Mouse (Mus musculus): Measurements from ENCODE around the gene St5. TPM values are rescaled to one million over a fixed set of nuclear protein-coding genes. Genes with fewer than 3 reads are reported as not detected.

St5 gene
- total RNA-seq, 1 experiment from 2014 or later: 43.3 TPM

DNA sequence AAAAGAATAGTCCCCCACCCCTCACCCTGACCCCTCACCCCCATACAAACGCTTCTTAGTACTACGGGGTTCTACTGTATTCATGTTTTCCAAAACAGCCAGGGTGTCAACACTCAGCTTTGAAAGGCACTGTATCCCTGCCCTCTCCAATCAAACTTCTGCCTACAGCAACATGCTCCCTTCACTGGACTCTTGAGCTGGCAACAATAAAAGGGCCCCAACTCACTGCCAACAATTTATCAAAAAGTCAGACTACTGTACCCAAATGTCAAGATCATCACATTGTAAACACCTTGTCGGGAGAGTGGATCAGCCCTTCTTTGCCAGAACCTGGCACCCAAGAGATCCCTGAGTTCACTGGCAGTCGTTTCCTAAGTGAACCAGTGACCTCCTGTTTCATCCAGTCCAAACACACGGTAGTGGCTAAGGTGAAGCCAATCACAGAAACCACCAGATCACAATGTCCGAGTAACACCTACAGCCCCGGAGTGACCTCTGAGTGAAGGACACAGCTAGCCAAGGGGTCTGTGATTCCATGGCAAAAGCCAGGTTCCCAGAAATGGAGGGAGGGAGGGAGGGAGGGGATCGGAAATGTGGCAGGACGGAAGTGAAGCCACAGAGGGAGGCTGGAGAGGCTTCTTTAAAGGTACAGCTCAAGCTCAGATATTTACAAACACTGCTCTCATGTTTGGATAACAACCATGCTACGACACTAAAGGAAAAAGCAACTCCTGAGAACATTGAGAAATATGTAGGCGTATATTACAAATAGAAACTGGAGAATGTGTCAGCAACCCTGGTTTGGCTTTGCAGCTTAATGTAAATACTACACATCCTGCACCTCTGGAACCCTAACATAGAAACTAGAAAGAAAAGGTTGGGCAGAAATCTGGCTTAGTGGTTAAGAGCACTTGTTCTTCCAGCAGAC, 136.3 kb downstream of the St5 start:
- DNase-seq: no peak

DNA sequence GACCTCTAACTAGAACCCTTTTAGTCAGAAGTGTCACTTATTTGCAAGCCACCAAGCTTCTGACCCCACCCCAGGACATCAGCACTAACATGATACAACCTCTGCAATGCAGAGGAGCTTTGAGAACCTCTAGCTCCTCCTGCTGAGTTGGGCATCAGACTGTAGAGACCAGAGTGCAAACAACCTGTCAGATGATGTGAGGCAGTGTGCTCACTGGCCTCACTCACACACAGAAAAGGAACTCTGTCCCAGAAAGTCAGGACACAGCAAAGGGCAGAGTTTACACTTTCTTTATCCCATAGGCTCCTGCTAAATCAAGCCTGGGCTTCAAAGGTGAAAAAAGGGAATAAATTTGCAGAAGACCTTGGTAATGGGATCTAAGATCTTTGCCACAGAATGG, 137.1 kb downstream of the St5 start:
- no peak for DNase-seq

DNA sequence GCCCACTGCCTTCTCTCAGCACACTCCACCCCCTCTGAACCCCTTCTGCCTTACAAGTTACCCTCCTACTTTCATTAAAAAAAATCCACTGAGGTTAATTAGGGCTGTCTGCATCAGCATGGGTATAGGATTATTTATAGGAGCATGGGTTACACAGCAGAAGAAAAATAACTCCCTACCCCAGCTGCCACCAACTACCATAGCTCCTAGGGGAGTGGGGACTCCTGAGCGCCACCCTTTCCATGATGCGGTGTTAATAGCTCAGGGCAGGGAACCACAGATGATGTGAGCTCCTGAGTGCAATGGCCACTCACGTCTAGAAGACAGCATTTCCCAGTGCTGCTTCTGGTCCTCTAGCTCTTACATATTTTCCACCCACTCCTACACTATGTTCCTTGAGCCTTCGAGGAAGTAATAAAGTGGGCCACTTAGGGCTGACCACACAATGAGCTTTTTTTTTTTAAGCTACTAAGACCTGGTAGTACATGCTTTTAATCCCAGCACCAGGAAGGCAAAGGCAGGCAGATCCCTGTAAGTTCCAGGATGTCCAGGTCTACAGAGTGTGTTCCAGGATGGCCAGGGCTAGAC, 139.5 kb downstream of the St5 start:
- no peak for DNase-seq

- DNase-seq: no peak
Observed at GRCm38 (mm10) chr7:109562676-109563075, 140.7 kb downstream of the St5 start.

DNA sequence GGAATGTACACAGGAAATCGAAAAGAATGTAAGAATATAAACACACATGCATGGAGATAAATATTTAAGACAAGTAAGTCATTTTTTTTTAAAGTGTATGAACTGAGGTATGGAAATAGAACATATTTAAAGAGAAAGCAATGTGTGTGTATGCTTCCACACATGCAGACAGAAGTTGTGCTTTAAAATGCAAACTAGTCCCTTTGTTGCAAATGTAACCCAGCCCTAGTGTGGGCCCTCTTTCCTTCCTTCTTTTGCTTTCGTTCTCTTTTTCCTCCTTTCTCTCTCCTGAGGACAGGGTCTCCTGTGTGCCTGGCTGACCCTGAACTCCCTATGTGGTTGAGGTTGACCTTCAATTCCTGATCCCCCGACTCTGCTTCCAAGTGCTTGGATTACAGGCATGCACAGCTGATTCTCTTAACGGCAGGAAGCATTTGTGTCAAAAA, 141.2 kb downstream of the St5 start:
- DNase-seq: no peak

- no peak for DNase-seq
Observed at GRCm38 (mm10) chr7:109561466-109562153, 141.8 kb downstream of the St5 start.

DNA sequence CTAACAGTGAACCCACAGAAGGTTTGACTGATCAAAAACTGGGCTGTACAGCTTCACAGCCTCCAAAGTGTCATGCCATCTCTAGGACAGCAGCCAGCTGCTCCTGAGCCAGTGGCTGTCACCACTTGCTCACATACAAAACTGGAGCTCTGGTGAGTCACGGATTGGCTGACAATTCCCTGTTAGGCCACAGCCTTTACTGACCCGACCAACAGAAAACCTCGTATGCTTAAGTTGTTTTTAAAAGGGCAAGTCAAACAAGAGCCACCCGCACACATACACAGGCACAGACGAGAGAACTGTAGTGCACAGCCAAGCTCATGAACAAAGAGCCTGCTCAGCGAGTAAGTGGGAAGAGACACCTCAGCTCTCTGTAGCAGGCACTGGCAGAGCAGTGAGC, 143.9 kb downstream of the St5 start:
- peak; percentile 61 for DNase-seq

GRCm38 (mm10) chr7:109546726-109547125, 156.7 kb downstream of the St5 start:
- no peak for DNase-seq

- no peak for DNase-seq
Observed at GRCm38 (mm10) chr7:109546186-109546585, 157.2 kb downstream of the St5 start.

DNA sequence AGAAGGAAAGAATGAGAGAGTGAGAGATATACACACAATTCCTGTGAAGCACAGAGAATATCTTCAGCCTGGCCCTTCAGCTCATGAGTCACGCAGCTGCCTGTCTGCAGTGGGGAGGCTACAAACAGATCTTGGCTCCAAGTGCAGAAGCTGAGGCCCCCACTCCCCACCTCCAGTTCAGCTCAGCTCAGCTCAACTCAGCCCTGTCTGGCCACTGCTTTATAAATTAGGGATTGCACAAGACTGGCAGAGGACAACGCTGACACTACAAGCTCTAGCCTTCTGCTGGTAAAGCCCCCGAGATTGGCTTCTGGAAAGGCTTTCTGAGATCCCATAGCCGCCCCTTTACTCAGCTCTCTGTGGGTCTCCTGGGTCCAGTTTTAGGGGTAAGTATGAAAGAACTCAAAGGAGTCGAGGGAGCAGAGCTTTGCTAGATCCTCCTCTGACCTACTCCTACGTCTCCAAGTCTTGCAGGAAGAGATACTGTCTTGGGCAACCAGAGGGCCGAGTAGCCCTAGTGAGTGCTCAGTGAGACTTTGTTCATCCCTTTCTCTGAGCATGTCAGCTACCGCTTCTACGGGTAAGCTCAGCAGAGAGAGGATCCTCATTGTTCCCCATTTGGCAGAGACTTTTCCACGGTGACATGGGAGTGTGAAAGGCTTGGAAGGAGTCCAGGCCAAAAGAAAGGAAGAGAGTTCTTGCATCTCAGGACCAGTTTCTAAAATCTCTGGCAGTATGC, 158.0 kb downstream of the St5 start:
- peak; percentile 24 for DNase-seq

GRCm38 (mm10) chr7:109544792-109545191, 158.6 kb downstream of the St5 start:
- no peak for DNase-seq

DNA sequence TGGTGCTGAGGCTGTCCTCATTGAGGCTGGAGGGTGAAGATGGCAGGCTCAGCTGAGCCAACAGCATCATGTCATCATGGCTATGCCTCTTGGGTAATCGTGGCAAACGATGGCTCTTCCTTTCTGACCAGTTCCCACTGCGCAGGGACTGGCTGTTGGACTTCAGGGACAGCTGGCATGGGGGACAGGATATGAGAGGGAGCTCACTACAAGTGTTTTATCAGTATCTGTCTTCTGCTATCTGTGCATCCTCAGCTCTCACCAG, 161.1 kb downstream of the St5 start:
- no peak for DNase-seq

DNA sequence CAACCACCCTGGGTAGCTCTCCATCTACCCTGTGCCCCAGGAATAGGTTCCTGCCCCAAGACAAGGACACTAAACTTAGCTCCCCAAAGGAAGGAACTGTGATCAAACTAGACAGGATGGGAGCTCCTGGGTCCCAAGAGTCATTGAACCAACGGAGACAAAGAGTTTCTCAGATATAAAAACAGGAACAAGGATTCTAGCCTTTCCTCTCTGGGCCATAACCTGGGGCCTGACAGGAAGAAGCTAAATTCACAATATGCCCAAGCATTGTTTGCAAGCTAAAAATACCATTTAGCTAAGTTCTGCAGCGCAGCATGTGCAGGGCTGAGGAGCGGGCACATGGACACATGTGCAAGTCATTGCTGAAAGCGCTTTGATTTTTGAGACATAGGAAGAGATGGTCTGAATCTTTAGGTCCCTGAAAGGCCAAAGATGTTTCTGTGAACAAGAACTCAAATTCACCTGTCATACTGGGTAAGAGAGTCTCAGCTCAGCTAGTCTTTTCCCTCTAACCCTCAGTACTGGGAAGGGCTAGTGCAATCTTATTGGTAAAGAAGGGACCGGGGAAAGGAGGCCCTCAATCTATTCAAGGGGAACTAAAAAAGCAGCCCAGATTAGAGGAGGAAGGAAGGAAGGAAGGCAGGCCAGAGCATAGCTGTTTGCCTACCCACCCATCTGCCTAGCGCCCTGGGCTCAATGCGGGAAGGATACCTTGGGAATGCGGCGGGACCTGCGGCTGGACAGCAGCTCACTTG, 161.6 kb downstream of the St5 start:
- DNase-seq: no peak

GRCm38 (mm10) chr7:109540902-109541301, 162.5 kb downstream of the St5 start:
- no peak for DNase-seq

DNA sequence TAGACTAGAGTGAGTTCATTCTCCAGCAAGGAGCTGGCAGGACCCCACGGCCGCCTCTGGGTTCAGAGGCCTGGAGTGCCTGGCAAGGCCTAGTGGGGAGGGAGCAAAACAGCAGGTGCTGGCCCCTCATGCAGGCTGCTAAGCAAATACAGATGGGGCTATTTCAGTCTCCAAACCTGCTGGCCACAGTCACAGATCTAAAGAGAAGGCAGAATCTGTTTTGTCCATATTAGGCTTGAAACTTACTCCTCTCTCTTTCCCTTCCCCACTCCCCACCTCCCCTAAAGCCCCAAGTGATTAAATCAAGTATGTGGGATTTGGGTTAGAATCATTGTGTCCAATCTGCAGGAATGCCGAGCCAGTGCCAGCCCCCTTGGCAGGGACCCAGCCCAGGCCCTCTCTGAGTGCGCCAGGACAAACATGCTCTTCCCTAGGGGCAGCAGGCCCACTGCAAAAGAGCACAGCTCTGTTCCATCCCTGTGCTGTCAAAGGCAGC, 166.9 kb downstream of the St5 start:
- peak; percentile 48 for DNase-seq

DNA sequence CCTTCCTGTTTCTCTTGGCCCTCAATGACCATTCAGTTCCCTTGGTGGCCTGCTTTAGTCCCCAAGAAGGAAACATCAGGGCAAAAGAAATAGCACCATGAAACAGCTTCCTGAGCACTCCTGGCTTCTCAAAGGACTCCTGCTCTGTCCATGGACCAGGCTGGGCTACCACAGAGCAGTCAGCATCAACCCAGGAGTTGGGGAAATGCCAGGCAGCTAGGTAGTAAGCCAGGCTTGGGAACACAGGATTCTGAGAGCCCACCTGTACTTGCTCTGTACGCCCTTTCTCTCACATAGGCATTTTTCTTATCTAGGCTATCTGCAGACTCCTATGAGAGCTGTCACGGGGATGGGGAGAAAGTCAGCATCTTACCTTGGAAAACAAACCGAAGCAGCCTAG, 168.5 kb downstream of the St5 start:
- DNase-seq: no peak

GRCm38 (mm10) chr7:109533888-109534287, 169.5 kb downstream of the St5 start:
- DNase-seq: no peak

DNA sequence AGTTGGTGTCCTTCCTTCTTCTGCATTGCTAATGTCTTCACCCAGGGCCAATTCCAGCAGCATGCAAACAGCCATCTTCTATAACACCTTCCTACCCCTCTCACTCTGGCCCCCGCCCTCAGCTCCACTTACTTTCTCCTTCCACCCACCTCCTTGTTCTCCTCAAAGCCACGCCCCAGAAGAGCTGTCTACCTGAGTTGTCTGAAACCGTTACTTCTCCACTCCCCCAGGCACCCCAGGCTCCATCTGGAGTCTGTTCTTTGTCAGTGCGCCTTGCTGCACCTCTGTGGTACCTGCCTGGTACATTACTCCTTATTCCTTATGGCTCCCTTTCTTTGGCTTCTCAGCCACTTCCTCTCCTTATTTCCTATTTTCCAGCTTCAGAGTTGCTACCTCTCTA, 170.3 kb downstream of the St5 start:
- no peak for DNase-seq

GRCm38 (mm10) chr7:109532691-109533090, 170.7 kb downstream of the St5 start:
- DNase-seq: no peak

DNA sequence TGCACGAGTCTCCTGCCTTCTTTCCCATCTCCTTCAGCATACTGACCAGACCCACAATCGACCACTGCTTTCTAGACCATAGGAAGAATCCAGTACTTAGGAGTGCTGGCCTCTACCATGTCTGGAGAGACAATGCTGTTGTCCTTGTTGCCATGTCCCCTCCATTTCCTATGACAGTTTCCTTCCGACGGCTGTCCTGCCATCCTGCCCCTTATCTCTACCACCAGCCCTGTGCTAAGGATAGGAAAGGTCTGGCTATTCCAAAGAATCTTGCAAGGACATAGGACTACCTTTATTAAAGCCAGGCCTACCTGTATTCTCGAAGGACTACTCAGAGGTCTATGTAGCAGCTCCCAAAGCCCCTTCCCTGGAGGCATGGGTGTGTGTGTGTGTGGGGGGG, 171.9 kb downstream of the St5 start:
- DNase-seq: no peak

- DNase-seq: no peak
Observed at GRCm38 (mm10) chr7:109529741-109530140, 173.7 kb downstream of the St5 start.

DNA sequence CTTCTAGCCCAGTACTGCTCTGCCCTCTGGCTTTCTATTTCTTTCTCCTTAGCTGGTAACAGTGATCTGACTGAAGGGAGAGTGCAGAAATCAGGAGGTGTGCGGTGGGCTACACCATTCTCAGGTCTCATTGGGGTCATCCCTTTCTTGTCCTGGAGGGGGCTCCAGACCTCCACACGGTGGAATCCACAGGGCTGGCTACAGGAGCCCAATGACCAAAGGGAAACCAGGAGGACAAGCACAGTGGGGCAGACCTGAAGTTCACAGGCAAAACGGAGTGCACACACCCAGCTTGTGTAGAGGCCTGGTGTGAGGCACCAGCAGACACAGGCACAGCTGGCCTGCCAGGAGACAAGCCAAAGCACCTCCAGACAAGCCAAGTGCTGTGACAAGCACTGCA, 175.0 kb downstream of the St5 start:
- DNase-seq: peak; percentile 53

All from adrenal gland, postnatal 25 days (tissue).